Mouse (Mus musculus): ENCODE data around the gene Aktip. TPM values are rescaled to one million over a fixed set of nuclear protein-coding genes. Genes with fewer than 3 reads are reported as not detected.

The Aktip gene
- polyA plus RNA-seq (2014; fragmentation: Illumina TruSeq; extraction: RNeasy Lipid Tissue Mini Kit (QIAGEN cat#74804); ENCODE audit: low read depth, low replicate concordance), result 64.7 TPM

DNA sequence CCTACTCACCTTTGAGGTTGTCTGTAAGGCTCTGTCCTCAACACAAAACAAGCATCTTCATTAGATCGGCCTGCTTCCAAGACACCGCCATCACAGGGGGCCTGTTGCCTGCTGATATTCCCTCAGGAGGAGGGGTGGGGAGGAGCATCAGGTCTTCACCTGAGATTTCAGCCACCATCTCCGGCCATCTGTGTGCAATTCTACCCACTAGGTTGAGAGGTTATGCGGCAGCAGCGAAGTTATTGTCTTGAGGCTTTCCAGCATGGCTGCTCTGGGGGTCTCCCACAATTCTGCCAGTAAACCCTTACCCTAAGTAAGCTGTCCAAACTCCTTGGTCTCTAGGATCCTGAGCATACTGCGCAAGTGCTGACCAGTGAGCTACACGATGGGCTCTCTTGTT, at the start of gene Aktip:
Gene Aktip, minus strand, starts transcription at position 101 of the 400 bp plus-strand sequence.

DNA sequence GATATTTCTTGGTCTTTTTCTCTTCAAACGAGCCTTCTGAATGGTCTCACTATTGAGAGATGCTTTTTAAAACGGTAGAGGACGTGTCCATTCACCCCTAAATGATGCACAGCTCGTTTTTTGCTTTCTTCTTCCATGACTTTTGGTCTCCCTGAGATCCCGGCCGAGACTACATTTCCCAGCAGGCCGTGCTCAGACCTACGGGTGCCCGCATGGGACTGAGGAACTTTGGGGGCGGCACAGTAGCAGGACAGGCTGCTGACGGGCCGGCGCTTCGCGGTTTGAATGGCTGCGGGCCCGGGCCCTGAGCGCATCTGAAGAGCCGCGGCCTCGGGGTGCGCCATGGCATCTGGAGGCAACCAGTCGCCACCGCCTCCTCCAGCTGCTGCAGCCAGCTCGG, 129.9 kb downstream of the Aktip start, which contains the start of gene Rbl2:
Gene Rbl2, plus strand, starts transcription at position 224 of the 400 bp plus-strand sequence.

Other genes with a start within 250 kb of the Aktip start
- 88.9 TPM for gene Rbl2, start 129.9 kb downstream of the Aktip start, polyA plus RNA-seq (2014; fragmentation: Illumina TruSeq; extraction: RNeasy Lipid Tissue Mini Kit (QIAGEN cat#74804); ENCODE audit: low read depth, low replicate concordance)
- gene Rpgrip1l, start 113.3 kb upstream of the Aktip start, polyA plus RNA-seq (2014; fragmentation: Illumina TruSeq; extraction: RNeasy Lipid Tissue Mini Kit (QIAGEN cat#74804); ENCODE audit: low read depth, low replicate concordance), result 14.8 TPM
- gene Fto, start 113.5 kb upstream of the Aktip start, polyA plus RNA-seq (2014; fragmentation: Illumina TruSeq; extraction: RNeasy Lipid Tissue Mini Kit (QIAGEN cat#74804); ENCODE audit: low read depth, low replicate concordance), result 65.0 TPM